Mouse (Mus musculus) ES-E14 (cell line): ENCODE data around the gene Capzb.

ENCODE experiments used
- CHD2 ChIP-seq: IDR thresholded peaks from 2 replicates; pipeline ENCODE4 v1.6.1; 2014; ENCODE audit warnings: mild to moderate bottlenecking, low read depth, low read length, inconsistent platforms
- HCFC1 ChIP-seq: IDR thresholded peaks from 2 replicates; pipeline ENCODE4 v1.6.1; 2012; ENCODE audit warnings: low read length, inconsistent platforms, borderline replicate concordance; ENCODE audit not compliant: insufficient read depth
- MAFK ChIP-seq: IDR thresholded peaks from 2 replicates; pipeline ENCODE4 v1.6.1; 2014; ENCODE audit warnings: mild to moderate bottlenecking, low read depth, low read length, inconsistent platforms; ENCODE audit not compliant: insufficient read depth
- ZNF384 ChIP-seq: IDR thresholded peaks from 2 replicates; pipeline ENCODE4 v1.6.1; 2012; ENCODE audit warnings: low read depth, low read length, inconsistent platforms

DNA sequence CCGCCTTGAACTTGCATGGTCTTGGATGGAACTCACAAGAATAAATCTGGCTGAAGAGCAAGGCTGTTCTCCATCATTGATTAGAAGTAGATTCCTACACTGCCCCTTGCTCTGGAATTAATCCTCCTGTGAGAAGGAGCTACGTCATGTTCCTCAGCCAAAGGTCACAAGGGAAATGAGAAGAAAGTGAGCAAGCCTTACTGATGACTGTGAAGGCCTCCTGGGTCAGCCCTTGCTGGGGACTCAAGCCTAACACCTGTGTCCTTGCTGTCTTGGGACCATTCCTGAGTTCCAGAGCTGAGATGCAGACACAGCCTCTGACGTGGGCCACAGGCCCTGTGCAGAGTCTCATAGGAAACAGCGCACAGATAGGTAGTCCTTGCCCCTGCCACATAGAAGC is 33.2 kb downstream of the Capzb start:
- TF ChIP-seq MAFK = no peak
- TF ChIP-seq CHD2 = no peak
- no peak for TF ChIP-seq ZNF384
- no peak for TF ChIP-seq HCFC1
